Mouse (Mus musculus): ENCODE data around the gene Tmtc1. TPM values are rescaled to one million over a fixed set of nuclear protein-coding genes. Genes with fewer than 3 reads are reported as not detected.

Gene Tmtc1
- polyA plus RNA-seq, 1 experiment: 0.01 TPM

DNA sequence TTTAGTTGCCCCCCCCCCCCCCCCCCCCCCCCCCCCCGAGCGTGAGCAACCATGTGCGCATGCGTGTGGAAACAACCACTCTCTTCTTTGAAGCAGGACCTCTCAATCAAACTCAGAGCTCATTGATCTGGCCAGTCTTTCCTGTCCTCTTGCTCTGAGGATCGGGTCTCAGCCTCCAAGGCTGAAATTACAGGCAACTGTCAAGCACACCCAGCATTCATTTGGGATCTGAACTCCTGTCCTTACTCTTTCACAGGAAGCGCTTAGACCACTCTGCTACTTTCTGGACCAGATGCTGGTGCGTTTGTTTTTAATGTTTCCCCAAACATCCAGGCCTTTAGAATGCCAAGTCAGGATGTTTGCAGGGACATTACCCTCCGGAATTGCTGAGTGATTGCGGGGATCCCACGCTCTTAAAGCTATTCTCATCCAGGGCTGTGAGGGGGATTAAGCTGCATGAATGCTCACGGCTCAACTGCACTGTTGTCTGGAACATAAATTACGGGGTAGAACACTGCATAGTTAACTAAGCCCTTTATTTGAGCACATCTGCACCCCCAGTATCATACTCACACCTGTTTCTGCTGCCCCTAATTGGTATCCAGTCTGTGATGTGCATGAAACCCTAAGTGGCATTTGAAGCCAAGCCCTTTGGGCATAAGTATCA lies 85.5 kb downstream of the Tmtc1 start:
- TF ChIP-seq USF1 (IDR thresholded peaks at IDR 0.05; ENCODE audit: low read depth) (no peak), MYOG (IDR thresholded peaks at IDR 0.05; ENCODE audit: control insufficient read depth in 1 of 3, insufficient read depth in 1 of 3, insufficient read length in 2 of 3, low read depth in 2 of 3) (no peak), E2F4 (IDR thresholded peaks at IDR 0.05; ENCODE audit: insufficient read depth) (no peak), REST (IDR thresholded peaks at IDR 0.05; ENCODE audit: insufficient read depth, insufficient read length) (no peak), MAX (IDR thresholded peaks at IDR 0.05; ENCODE audit: low read depth) (no peak)
- Histone ChIP-seq H3K4me2 (ENCODE audit: low read depth) (no peak overlapping the region), H3ac (ENCODE audit: control insufficient read depth, insufficient read length) (no peak overlapping the region), H3K36me3 (ENCODE audit: control insufficient read depth, insufficient read depth) (no peaks in the 10 kb centered on the region), H3K4me3 (no peak overlapping the region), H3K27me3 (ENCODE audit: control insufficient read depth, insufficient read depth, insufficient read length) (no peaks in the 10 kb centered on the region), H3K79me2 (ENCODE audit: control insufficient read depth, insufficient read depth) (no peaks in the 10 kb centered on the region)

DNA sequence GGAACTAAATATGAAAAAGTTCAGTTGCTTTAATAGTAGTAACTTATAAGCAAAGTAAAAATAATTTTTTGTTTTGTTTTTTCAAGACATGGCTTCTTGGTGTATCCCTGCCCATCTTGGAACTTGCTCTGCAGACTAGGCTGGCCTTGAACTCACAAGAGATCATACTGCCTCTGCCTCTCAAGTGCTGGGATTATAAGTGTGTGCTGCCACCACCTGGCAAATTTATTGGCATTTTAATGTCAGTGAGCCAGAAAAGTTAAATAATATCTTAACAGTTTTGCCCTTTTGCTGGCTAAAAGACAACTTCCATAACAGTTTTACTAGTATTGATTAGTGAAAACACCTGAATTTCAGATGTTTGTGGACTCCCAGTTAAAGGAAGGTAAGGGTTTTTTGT lies 88.0 kb downstream of the Tmtc1 start:
- Histone ChIP-seq H3K4me2 (ENCODE audit: low read depth) (no peak overlapping the region), H3K4me3 (no peak overlapping the region), H3K27me3 (ENCODE audit: control insufficient read depth, insufficient read depth, insufficient read length) (no peaks in the 10 kb centered on the region), H3K36me3 (ENCODE audit: control insufficient read depth, insufficient read depth) (no peaks in the 10 kb centered on the region), H3ac (ENCODE audit: control insufficient read depth, insufficient read length) (no peak overlapping the region), H3K79me2 (ENCODE audit: control insufficient read depth, insufficient read depth) (no peaks in the 10 kb centered on the region)
- no peak for TF ChIP-seq POLR2A (IDR thresholded peaks at IDR 0.05; ENCODE audit: insufficient read length, low read depth)
- TF ChIP-seq MYOG (IDR thresholded peaks at IDR 0.05; ENCODE audit: control insufficient read depth in 1 of 3, insufficient read depth in 1 of 3, insufficient read length in 2 of 3, low read depth in 2 of 3): no peak
- no peak for TF ChIP-seq MAX (IDR thresholded peaks at IDR 0.05; ENCODE audit: low read depth)
- TF ChIP-seq MYOD1 (IDR thresholded peaks at IDR 0.05; ENCODE audit: control insufficient read depth in 1 of 3, insufficient read length in 2 of 3, low read depth in 2 of 3): no peak
- no peak for TF ChIP-seq USF1 (IDR thresholded peaks at IDR 0.05; ENCODE audit: low read depth)
- TF ChIP-seq CEBPB (IDR thresholded peaks at IDR 0.05; ENCODE audit: insufficient read depth, poor library complexity, severe bottlenecking): no peak
- no peak for TF ChIP-seq SRF (IDR thresholded peaks at IDR 0.05; ENCODE audit: control insufficient read depth, insufficient read length, low read depth)
- TF ChIP-seq E2F4 (IDR thresholded peaks at IDR 0.05; ENCODE audit: insufficient read depth): no peak
- no peak for TF ChIP-seq TCF12 (IDR thresholded peaks at IDR 0.05; ENCODE audit: insufficient read depth, poor library complexity, severe bottlenecking)
- TF ChIP-seq TCF3 (IDR thresholded peaks at IDR 0.05; ENCODE audit: insufficient read length, low read depth): no peak
- no peak for TF ChIP-seq REST (IDR thresholded peaks at IDR 0.05; ENCODE audit: insufficient read depth, insufficient read length)
- TF ChIP-seq POLR2AphosphoS2 (IDR thresholded peaks at IDR 0.05; ENCODE audit: insufficient read length, low read depth): no peak

DNA sequence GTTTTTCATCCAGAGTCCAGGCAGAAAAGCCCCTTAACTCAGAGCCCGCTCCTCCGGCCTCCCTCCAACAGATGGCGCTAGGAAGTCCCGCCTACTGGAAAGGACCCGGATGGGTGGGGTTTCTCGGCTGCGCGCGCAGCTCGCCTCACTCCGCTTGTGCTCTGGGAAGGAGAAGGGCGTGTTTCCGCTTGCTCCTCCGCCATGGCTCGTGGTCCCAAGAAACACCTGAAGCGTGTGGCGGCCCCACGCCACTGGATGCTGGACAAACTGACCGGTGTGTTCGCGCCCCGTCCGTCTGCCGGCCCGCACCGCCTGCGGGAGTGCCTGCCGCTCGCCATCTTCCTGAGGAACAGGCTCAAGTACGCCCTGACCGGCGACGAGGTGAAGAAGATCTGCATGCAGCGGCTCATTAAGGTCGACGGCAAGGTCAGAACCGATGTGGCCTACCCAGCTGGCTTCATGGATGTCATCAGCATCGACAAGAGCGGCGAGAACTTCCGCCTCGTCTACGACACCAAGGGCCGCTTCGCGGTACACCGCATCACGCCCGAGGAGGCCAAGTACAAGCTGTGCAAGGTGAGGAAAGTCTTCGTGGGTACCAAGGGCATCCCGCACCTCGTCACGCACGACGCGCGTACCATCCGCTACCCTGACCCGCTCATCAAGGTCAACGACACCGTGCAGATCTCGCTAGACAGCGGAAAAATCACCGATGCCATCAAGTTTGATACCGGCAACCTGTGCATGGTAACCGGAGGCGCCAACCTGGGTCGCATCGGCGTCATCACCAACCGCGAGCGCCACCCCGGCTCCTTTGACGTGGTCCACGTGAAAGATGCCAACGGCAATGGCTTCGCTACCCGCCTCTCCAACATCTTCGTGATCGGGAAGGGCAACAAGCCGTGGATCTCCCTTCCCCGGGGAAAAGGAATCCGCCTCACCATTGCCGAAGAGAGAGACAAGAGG lies 89.4 kb downstream of the Tmtc1 start:
- H3K4me2 ChIP-seq (ENCODE audit: low read depth): no peak overlapping the region
- no peak overlapping the region for H3ac ChIP-seq (ENCODE audit: control insufficient read depth, insufficient read length)
- no peak for TF ChIP-seq E2F4 (IDR thresholded peaks at IDR 0.05; ENCODE audit: insufficient read depth)
- no peaks in the 10 kb centered on the region for H3K27me3 ChIP-seq (ENCODE audit: control insufficient read depth, insufficient read depth, insufficient read length)
- H3K36me3 ChIP-seq (ENCODE audit: control insufficient read depth, insufficient read depth): no peaks in the 10 kb centered on the region
- no peak overlapping the region for H3K4me3 ChIP-seq
- no peaks in the 10 kb centered on the region for H3K79me2 ChIP-seq (ENCODE audit: control insufficient read depth, insufficient read depth)

DNA sequence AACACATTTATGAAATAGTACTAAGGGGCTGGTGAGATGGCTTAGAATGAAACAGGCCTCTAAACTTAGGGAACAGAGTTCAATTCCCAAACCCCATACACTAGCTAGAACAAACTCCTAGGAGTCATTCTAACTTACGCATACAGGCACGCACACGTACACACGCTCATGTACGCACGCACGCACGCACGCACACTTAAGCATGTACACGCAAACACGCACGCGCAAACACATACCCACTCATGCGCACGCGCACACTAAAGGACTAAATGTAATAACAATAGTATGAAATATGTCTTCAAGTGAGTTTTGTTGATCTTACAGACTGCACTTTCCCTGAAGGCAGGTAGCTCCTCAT lies 90.1 kb downstream of the Tmtc1 start:
- Histone ChIP-seq H3ac (ENCODE audit: control insufficient read depth, insufficient read length) (no peak overlapping the region), H3K36me3 (ENCODE audit: control insufficient read depth, insufficient read depth) (no peaks in the 10 kb centered on the region), H3K79me2 (ENCODE audit: control insufficient read depth, insufficient read depth) (no peaks in the 10 kb centered on the region), H3K4me2 (ENCODE audit: low read depth) (no peak overlapping the region), H3K4me3 (no peak overlapping the region), H3K27me3 (ENCODE audit: control insufficient read depth, insufficient read depth, insufficient read length) (no peaks in the 10 kb centered on the region)
- TF ChIP-seq MYOG (IDR thresholded peaks at IDR 0.05; ENCODE audit: control insufficient read depth in 1 of 3, insufficient read depth in 1 of 3, insufficient read length in 2 of 3, low read depth in 2 of 3) (no peak), SRF (IDR thresholded peaks at IDR 0.05; ENCODE audit: control insufficient read depth, insufficient read length, low read depth) (no peak), CEBPB (IDR thresholded peaks at IDR 0.05; ENCODE audit: insufficient read depth, poor library complexity, severe bottlenecking) (no peak), E2F4 (IDR thresholded peaks at IDR 0.05; ENCODE audit: insufficient read depth) (no peak), TCF3 (IDR thresholded peaks at IDR 0.05; ENCODE audit: insufficient read length, low read depth) (no peak)

DNA sequence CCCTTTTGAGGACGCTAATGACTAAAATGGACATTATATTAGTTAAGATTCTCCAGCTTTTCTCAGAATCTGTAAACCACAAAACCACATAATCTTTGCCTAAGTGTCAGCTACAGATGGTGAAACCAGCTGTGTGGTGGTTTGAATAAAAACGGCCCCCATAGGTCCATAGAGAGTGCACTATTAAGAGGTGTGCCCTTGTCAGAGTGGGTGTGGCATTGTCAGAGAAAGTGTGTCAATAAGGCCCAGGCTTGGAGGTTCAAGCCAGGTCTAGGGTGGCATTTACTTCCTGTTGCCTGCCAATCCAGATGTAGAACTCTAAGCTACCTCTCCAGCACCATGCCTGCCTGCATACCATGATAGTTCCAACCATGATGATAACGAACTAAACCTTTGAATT lies 99.2 kb downstream of the Tmtc1 start:
- no peaks in the 10 kb centered on the region for H3K27me3 ChIP-seq (ENCODE audit: control insufficient read depth, insufficient read depth, insufficient read length)
- no peak overlapping the region for H3ac ChIP-seq (ENCODE audit: control insufficient read depth, insufficient read length)
- no peaks in the 10 kb centered on the region for H3K36me3 ChIP-seq (ENCODE audit: control insufficient read depth, insufficient read depth)
- TF ChIP-seq MAX (IDR thresholded peaks at IDR 0.05; ENCODE audit: low read depth) (no peak), POLR2A (IDR thresholded peaks at IDR 0.05; ENCODE audit: insufficient read length, low read depth) (no peak), REST (IDR thresholded peaks at IDR 0.05; ENCODE audit: insufficient read depth, insufficient read length) (no peak), USF1 (IDR thresholded peaks at IDR 0.05; ENCODE audit: low read depth) (no peak), TCF3 (IDR thresholded peaks at IDR 0.05; ENCODE audit: insufficient read length, low read depth) (no peak), SRF (IDR thresholded peaks at IDR 0.05; ENCODE audit: control insufficient read depth, insufficient read length, low read depth) (no peak), POLR2AphosphoS2 (IDR thresholded peaks at IDR 0.05; ENCODE audit: insufficient read length, low read depth) (no peak), MYOG (IDR thresholded peaks at IDR 0.05; ENCODE audit: control insufficient read depth in 1 of 3, insufficient read depth in 1 of 3, insufficient read length in 2 of 3, low read depth in 2 of 3) (no peak), E2F4 (IDR thresholded peaks at IDR 0.05; ENCODE audit: insufficient read depth) (no peak), TCF12 (IDR thresholded peaks at IDR 0.05; ENCODE audit: insufficient read depth, poor library complexity, severe bottlenecking) (no peak), CEBPB (IDR thresholded peaks at IDR 0.05; ENCODE audit: insufficient read depth, poor library complexity, severe bottlenecking) (no peak), MYOD1 (IDR thresholded peaks at IDR 0.05; ENCODE audit: control insufficient read depth in 1 of 3, insufficient read length in 2 of 3, low read depth in 2 of 3) (no peak)
- no peak overlapping the region for H3K4me2 ChIP-seq (ENCODE audit: low read depth)
- H3K79me2 ChIP-seq (ENCODE audit: control insufficient read depth, insufficient read depth): no peaks in the 10 kb centered on the region
- H3K4me3 ChIP-seq: no peak overlapping the region

Data from myocyte (in vitro differentiated cells).